Mouse (Mus musculus): ENCODE data around the gene Cdh4. TPM values are rescaled to one million over a fixed set of nuclear protein-coding genes. Genes with fewer than 3 reads are reported as not detected.
A peak's percentile ranks its signal among the peaks of the same experiment; 100 is the strongest.

The Cdh4 gene
- polyA plus RNA-seq, 1 experiment from 2014 or later, result 0.61 TPM

GRCm38 (mm10) chr2:179828968-179829367 is 386.7 kb downstream of the Cdh4 start:
- ATAC-seq (no peak), DNase-seq (no peak)
- Histone ChIP-seq H3K9me3 (ENCODE audit: low read length) (no peaks in the 10 kb centered on the region), H3K9ac (replicated peaks) (no peak overlapping the region), H3K27me3 (ENCODE audit: insufficient read depth, low read length) (no peaks in the 10 kb centered on the region), H3K36me3 (replicated peaks; ENCODE audit: insufficient read depth, low read length) (no peaks in the 10 kb centered on the region), H3K4me1 (ENCODE audit: insufficient read depth) (no peaks in the 10 kb centered on the region), H3K27ac (ENCODE audit: low read depth) (no peak overlapping the region), H3K4me2 (ENCODE audit: low read depth, low read length) (no peak overlapping the region), H3K4me3 (ENCODE audit: low read depth, low read length) (no peak overlapping the region)
- TF ChIP-seq CTCF (IDR thresholded peaks at IDR 0.05; ENCODE audit: low read depth) (no peak), EP300 (IDR thresholded peaks at IDR 0.05; ENCODE audit: low read depth) (no peak)
- WGBS (ENCODE audit: insufficient replicate concordance), result 82% methylated on average over 6 of the region's 6 CpGs

GRCm38 (mm10) chr2:179829972-179830371 is 387.7 kb downstream of the Cdh4 start:
- H3K27me3 ChIP-seq (ENCODE audit: insufficient read depth, low read length), result no peaks in the 10 kb centered on the region
- no peak overlapping the region for H3K27ac ChIP-seq (ENCODE audit: low read depth)
- peak; percentile 48 for DNase-seq
- TF ChIP-seq CTCF (IDR thresholded peaks at IDR 0.05; ENCODE audit: low read depth) (peak; percentile 66), EP300 (IDR thresholded peaks at IDR 0.05; ENCODE audit: low read depth) (no peak)
- no peak overlapping the region for H3K4me2 ChIP-seq (ENCODE audit: low read depth, low read length)
- H3K9me3 ChIP-seq (ENCODE audit: low read length), result no peaks in the 10 kb centered on the region
- H3K4me3 ChIP-seq (ENCODE audit: low read depth, low read length), result no peak overlapping the region
- H3K9ac ChIP-seq (replicated peaks), result no peak overlapping the region
- no peak for ATAC-seq
- H3K4me1 ChIP-seq (ENCODE audit: insufficient read depth), result no peaks in the 10 kb centered on the region
- H3K36me3 ChIP-seq (replicated peaks; ENCODE audit: insufficient read depth, low read length), result no peaks in the 10 kb centered on the region
- WGBS (ENCODE audit: insufficient replicate concordance), result 27% methylated on average over 6 of the region's 6 CpGs

GRCm38 (mm10) chr2:179834892-179835291 is 392.7 kb downstream of the Cdh4 start:
- Histone ChIP-seq H3K4me2 (ENCODE audit: low read depth, low read length) (no peak overlapping the region), H3K9me3 (ENCODE audit: low read length) (no peaks in the 10 kb centered on the region), H3K9ac (replicated peaks) (no peak overlapping the region), H3K27me3 (ENCODE audit: insufficient read depth, low read length) (no peaks in the 10 kb centered on the region), H3K4me1 (ENCODE audit: insufficient read depth) (no peaks in the 10 kb centered on the region), H3K36me3 (replicated peaks; ENCODE audit: insufficient read depth, low read length) (no peaks in the 10 kb centered on the region), H3K27ac (ENCODE audit: low read depth) (no peak overlapping the region), H3K4me3 (ENCODE audit: low read depth, low read length) (no peak overlapping the region)
- TF ChIP-seq EP300 (IDR thresholded peaks at IDR 0.05; ENCODE audit: low read depth) (no peak), CTCF (IDR thresholded peaks at IDR 0.05; ENCODE audit: low read depth) (no peak)
- WGBS (ENCODE audit: insufficient replicate concordance), result 78% methylated on average over 9 of the region's 9 CpGs
- no peak for DNase-seq
- no peak for ATAC-seq

- no peaks in the 10 kb centered on the region for H3K9me3 ChIP-seq (ENCODE audit: low read length)
- ATAC-seq (no peak), DNase-seq (no peak)
- WGBS (ENCODE audit: insufficient replicate concordance), result 69% methylated on average over 7 of the region's 7 CpGs
- H3K4me3 ChIP-seq (ENCODE audit: low read depth, low read length), result no peak overlapping the region
- H3K4me2 ChIP-seq (ENCODE audit: low read depth, low read length), result no peak overlapping the region
- no peak overlapping the region for H3K9ac ChIP-seq (replicated peaks)
- no peak overlapping the region for H3K27ac ChIP-seq (ENCODE audit: low read depth)
- no peaks in the 10 kb centered on the region for H3K36me3 ChIP-seq (replicated peaks; ENCODE audit: insufficient read depth, low read length)
- TF ChIP-seq EP300 (IDR thresholded peaks at IDR 0.05; ENCODE audit: low read depth) (no peak), CTCF (IDR thresholded peaks at IDR 0.05; ENCODE audit: low read depth) (no peak)
- H3K4me1 ChIP-seq (ENCODE audit: insufficient read depth), result no peaks in the 10 kb centered on the region
- no peaks in the 10 kb centered on the region for H3K27me3 ChIP-seq (ENCODE audit: insufficient read depth, low read length)
Observed at GRCm38 (mm10) chr2:179835570-179835969, 393.3 kb downstream of the Cdh4 start.

GRCm38 (mm10) chr2:179837186-179837585 is 395.0 kb downstream of the Cdh4 start:
- H3K36me3 ChIP-seq (replicated peaks; ENCODE audit: insufficient read depth, low read length), result no peaks in the 10 kb centered on the region
- WGBS (ENCODE audit: insufficient replicate concordance), result 75% methylated on average over 10 of the region's 10 CpGs
- H3K4me1 ChIP-seq (ENCODE audit: insufficient read depth), result no peaks in the 10 kb centered on the region
- no peak overlapping the region for H3K9ac ChIP-seq (replicated peaks)
- no peak for DNase-seq
- H3K27ac ChIP-seq (ENCODE audit: low read depth), result no peak overlapping the region
- no peaks in the 10 kb centered on the region for H3K27me3 ChIP-seq (ENCODE audit: insufficient read depth, low read length)
- ATAC-seq, result no peak
- H3K9me3 ChIP-seq (ENCODE audit: low read length), result no peaks in the 10 kb centered on the region
- TF ChIP-seq EP300 (IDR thresholded peaks at IDR 0.05; ENCODE audit: low read depth) (no peak), CTCF (IDR thresholded peaks at IDR 0.05; ENCODE audit: low read depth) (no peak)
- H3K4me3 ChIP-seq (ENCODE audit: low read depth, low read length), result no peak overlapping the region
- no peak overlapping the region for H3K4me2 ChIP-seq (ENCODE audit: low read depth, low read length)

- Histone ChIP-seq H3K4me3 (ENCODE audit: low read depth, low read length) (no peak overlapping the region), H3K27me3 (ENCODE audit: insufficient read depth, low read length) (no peaks in the 10 kb centered on the region), H3K4me1 (ENCODE audit: insufficient read depth) (no peaks in the 10 kb centered on the region), H3K36me3 (replicated peaks; ENCODE audit: insufficient read depth, low read length) (no peaks in the 10 kb centered on the region), H3K9ac (replicated peaks) (no peak overlapping the region), H3K9me3 (ENCODE audit: low read length) (no peaks in the 10 kb centered on the region), H3K27ac (ENCODE audit: low read depth) (no peak overlapping the region), H3K4me2 (ENCODE audit: low read depth, low read length) (no peak overlapping the region)
- no peak for ATAC-seq
- 81% methylated on average over 7 of the region's 7 CpGs for WGBS (ENCODE audit: insufficient replicate concordance)
- DNase-seq, result no peak
- TF ChIP-seq EP300 (IDR thresholded peaks at IDR 0.05; ENCODE audit: low read depth) (no peak), CTCF (IDR thresholded peaks at IDR 0.05; ENCODE audit: low read depth) (no peak)
Observed at GRCm38 (mm10) chr2:179838036-179838435, 395.8 kb downstream of the Cdh4 start.
